Mouse (Mus musculus): ENCODE results near the gene Rgs8. TPM values are rescaled to one million over a fixed set of nuclear protein-coding genes. Genes with fewer than 3 reads are reported as not detected.

Gene Rgs8
- polyA plus RNA-seq (2017; shearing (Covaris generic)), result 0.22 TPM

GRCm38 (mm10) chr1:153652938-153653623 is at the start of gene Rgs8:
Gene Rgs8 (plus strand): TSS chr1:153653025.

GRCm38 (mm10) chr1:153740145-153740544 is 87.3 kb downstream of the Rgs8 start, which contains the start of gene Rgs16:
Gene Rgs16 (plus strand): TSS chr1:153740349.

GRCm38 (mm10) chr1:153749211-153749801 is 96.5 kb downstream of the Rgs8 start, which contains the start of gene Rnasel:
Gene Rnasel (plus strand): TSS chr1:153749426.

Other genes starting within 250 kb of the Rgs8 start
- gene Shcbp1l, start 227.9 kb upstream of the Rgs8 start, polyA plus RNA-seq (2017; shearing (Covaris generic)), result not detected
- gene Dhx9, start 165.4 kb upstream of the Rgs8 start, polyA plus RNA-seq (2017; shearing (Covaris generic)), result 48.5 TPM
- gene Npl, start 103.0 kb upstream of the Rgs8 start, polyA plus RNA-seq (2017; shearing (Covaris generic)), result not detected
- 55.7 TPM for gene Rgs16, start 87.3 kb downstream of the Rgs8 start, polyA plus RNA-seq (2017; shearing (Covaris generic))
- gene Rnasel, start 96.4 kb downstream of the Rgs8 start, polyA plus RNA-seq (2017; shearing (Covaris generic)), result 36.7 TPM
- gene Rgsl1, start 191.1 kb downstream of the Rgs8 start, polyA plus RNA-seq (2017; shearing (Covaris generic)), result 0.13 TPM
- gene Teddm1b, start 221.3 kb downstream of the Rgs8 start, polyA plus RNA-seq (2017; shearing (Covaris generic)), result 0.15 TPM
- gene Teddm1a, start 238.7 kb downstream of the Rgs8 start, polyA plus RNA-seq (2017; shearing (Covaris generic)), result not detected
- gene Glul, start 246.9 kb downstream of the Rgs8 start, polyA plus RNA-seq (2017; shearing (Covaris generic)), result 38.1 TPM
- gene Teddm2, start 247.2 kb downstream of the Rgs8 start, polyA plus RNA-seq (2017; shearing (Covaris generic)), result 0.38 TPM

Data from activated CD4-positive, CD25-positive, alpha-beta regulatory T cell, adult 9 weeks (primary cell).